Mouse (Mus musculus) kidney, postnatal 25 days (tissue): ENCODE results near the gene BC004004.

Experiments
- DNase-seq, 2 experiments: peaks; one replicate each; pipeline ENCODE4 v3.0.0; 2021; ENCODE audit warnings: mixed read lengths in 2 of 2

Gene BC004004

DNA sequence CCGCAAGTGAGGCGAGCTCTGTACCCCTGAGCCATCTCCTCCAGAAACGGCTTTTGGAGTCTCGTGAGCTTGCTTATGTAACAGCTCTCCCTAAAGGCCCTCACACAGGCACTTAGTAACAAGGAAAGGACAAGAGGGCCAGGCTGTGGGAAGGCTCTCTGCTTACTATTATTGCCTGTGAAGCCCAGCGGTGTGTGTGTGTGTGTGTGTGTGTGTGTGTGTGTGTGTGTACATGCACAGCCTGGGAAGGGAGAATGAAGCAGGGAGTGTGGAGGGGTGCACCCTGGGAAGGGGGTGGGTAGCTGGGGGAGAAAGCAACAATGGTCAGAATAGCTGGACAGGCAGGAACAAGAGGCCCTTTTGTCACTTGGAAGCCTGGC is 86.9 kb downstream of the BC004004 start:
- peak; percentile 38 to 75 for DNase-seq

DNA sequence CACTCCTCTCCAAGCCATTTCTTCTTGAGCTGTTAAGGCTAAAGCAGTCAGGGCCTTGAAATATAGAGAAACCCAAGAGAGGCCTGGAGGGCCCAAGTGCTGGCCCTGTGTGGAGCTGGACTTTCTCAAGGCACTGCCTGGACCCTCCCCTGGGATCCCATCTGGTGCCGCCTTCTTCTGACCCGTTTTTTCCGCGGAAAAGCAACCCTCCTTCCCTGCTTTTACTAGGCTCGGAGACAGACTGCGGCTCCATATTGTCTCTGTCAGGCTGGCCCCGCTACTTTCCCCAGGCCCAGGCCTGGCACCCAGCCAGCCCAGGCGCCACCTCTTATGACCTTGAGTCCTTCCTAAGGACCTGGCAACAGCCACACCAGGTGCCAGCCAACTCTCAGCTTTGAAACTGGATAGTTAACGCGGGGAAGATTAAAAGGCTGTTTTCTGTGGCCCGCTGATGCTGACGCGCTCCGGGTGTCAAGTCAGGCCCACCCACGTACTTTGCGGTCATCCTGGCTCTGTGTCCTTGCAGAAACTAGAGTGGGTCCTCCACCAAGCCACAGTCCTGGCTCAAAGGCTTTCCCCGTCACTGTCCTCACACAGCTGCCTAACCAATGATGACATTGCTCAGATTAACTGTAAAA is 87.4 kb downstream of the BC004004 start:
- peak; percentile 84 to 93 for DNase-seq

GRCm38 (mm10) chr17:29356479-29356856 is 87.9 kb downstream of the BC004004 start:
- peak; percentile 81 to 93 for DNase-seq

DNA sequence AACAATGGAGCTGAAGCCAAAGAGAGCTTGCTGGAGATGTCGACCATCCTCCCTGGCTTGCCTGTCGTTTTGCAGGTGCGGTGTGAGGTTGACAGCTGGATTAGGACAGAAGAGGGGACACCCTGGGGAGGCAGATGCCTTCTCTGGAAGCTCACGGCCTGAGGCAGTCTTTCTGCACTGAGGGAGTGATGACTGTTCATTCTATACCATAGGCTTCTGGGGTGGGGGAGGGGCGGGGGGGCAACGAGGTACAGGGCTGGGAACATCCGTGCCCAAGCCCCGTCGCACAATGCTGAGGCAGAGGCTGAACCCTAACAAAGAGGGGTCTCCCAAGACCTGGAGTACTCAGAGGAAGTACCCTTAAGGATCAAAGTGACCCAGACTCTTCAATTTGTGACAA is 88.3 kb downstream of the BC004004 start:
- no peak for DNase-seq

DNA sequence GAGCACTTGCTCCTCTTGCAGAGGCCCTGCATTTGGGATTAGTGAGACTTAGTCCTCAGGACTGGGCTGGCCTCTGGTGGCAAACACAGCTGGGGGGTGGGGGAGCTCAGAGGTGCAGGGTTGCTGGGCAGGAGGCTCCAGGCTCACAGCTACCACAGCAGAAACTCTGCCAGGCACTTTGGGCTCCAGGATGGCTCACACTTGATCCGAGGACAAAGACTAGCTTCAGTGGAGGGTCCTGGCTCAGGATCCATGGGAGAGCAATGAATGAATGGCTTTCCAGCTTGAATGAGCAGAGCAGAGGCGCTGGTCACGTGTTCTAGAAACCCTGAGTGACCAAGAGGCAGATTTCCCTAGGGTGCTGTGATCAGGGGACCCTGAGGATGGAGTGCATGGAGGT is 90.3 kb downstream of the BC004004 start:
- no peak for DNase-seq

- peak; percentile 32 to 61 for DNase-seq
Measured at GRCm38 (mm10) chr17:29360761-29361221, 92.2 kb downstream of the BC004004 start, which contains the start of gene Fgd2. TSS of gene Fgd2 (plus strand) at chr17:29360914.

- no peak for DNase-seq
Measured at GRCm38 (mm10) chr17:29361982-29362691, 93.5 kb downstream of the BC004004 start.

DNA sequence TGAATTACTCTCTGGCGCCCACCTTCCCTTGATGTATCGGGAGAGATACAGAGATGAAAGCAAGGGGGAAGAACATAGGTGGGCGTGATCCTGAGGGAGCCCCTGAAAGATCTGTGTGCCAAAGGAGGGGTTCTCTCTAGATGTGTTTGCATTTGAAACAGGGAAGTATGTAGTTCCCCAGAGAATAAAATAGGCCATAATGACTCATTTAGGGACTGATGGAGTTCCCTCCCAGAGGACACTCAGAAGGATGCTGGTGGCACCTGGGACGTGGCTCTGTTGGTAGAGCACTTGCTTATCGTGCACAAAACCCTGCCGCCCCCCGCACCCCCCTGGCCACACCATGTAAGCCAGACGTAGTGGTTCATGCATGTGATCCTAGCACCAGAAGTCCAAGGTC is 94.5 kb downstream of the BC004004 start:
- no peak for DNase-seq
